In genomic region chr11:43528683-43529499, GRCm38 (mm10) we compare ENCODE assay signal across 8 mouse cellular contexts. TPM values are rescaled to one million over a fixed set of nuclear protein-coding genes. Genes with fewer than 3 reads are reported as not detected.
DNase-seq lines count a peak whose midpoint lies in the region; ATAC-seq and TF ChIP-seq lines count a peak whose summit lies in the region.

Ccnjl (plus strand) TSS chr11:43528784.

- 0 out of 2 replicates have a peak, but pooled peaks have one; percentile 14 for TF ChIP-seq CTCF in kidney, adult 2 months (conservative IDR thresholded peaks at IDR 0.05; ENCODE audit: insufficient read depth, insufficient read length, low read depth, low read length)

- H3K4me1 ChIP-seq in kidney, adult 2 months (ENCODE audit: control insufficient read depth, insufficient read depth, low read length) = no peaks in the 10 kb centered on the region
- no peaks in the 10 kb centered on the region for H3K4me1 ChIP-seq in liver, embryonic 16.5 days (ENCODE audit: control insufficient read depth, low read depth, low read length)
- peaks cover 25% of the 10 kb centered on the region for H3K4me1 ChIP-seq in neural tube, embryonic 12.5 days

- peak within 1 kb of the TSS; percentile 73 for H3K4me3 ChIP-seq in kidney, adult 2 months (ENCODE audit: insufficient read depth, low read depth, low read length)
- H3K4me3 ChIP-seq in liver, embryonic 16.5 days (ENCODE audit: low read depth, low read length) = peak within 1 kb of the TSS; percentile 63
- peak within 1 kb of the TSS; percentile 84 for H3K4me3 ChIP-seq in neural tube, embryonic 12.5 days

- peak; percentile 79 for ATAC-seq in liver, embryonic 16.5 days (ENCODE audit: low read depth)
- ATAC-seq in neural tube, embryonic 12.5 days (ENCODE audit: low FRiP score, low read depth) = peak; percentile 87

- 0 out of 2 replicates have a peak within 1 kb of the TSS, but pooled peaks have one; percentile 33 for H3K27ac ChIP-seq in kidney, adult 2 months (ENCODE audit: insufficient read depth, low read depth, low read length)
- no peak within 1 kb of the TSS for H3K27ac ChIP-seq in liver, embryonic 16.5 days (ENCODE audit: low read length)
- peak within 1 kb of the TSS; percentile 39; the same call in 1 of the 2 replicates for H3K27ac ChIP-seq in neural tube, embryonic 12.5 days

- H3K9ac ChIP-seq in liver, embryonic 16.5 days (ENCODE audit: low read depth, low read length) = peak within 1 kb of the TSS; percentile 51
- peak within 1 kb of the TSS; percentile 82 for H3K9ac ChIP-seq in neural tube, embryonic 12.5 days

- 1% methylated on average over 79 of the region's 79 CpGs for WGBS in kidney, adult 2 months
- under 1% methylated on average over 76 of the region's 79 CpGs for WGBS in liver, embryonic 16.5 days (ENCODE audit: insufficient replicate concordance)
- WGBS in neural tube, embryonic 12.5 days = under 1% methylated on average over 79 of the region's 79 CpGs

- DNase-seq in spleen, adult 18-20 months = peak; percentile 16 to 32
- no peak for DNase-seq in spleen, adult 12 weeks (ENCODE audit: low spot score)
- peak; percentile 87 for DNase-seq in embryo, embryonic 9.5 days (ENCODE audit: extremely low spot score)
- peak; percentile 46 to 49 for DNase-seq in heart, adult 9 months (ENCODE audit: low spot score in 2 of 2)
- peak; percentile 54 for DNase-seq in kidney, adult 2 months
- peak; percentile 79 for DNase-seq in testis, postnatal 10 days (ENCODE audit: low spot score)

- H3K9me3 ChIP-seq in liver, embryonic 16.5 days (replicated peaks; ENCODE audit: control insufficient read depth, low read length) = no peaks in the 10 kb centered on the region
- H3K9me3 ChIP-seq in neural tube, embryonic 12.5 days = no peaks in the 10 kb centered on the region

- peak within 1 kb of the TSS; percentile 66 for H3K4me2 ChIP-seq in liver, embryonic 16.5 days (ENCODE audit: low read depth, low read length)
- peak within 1 kb of the TSS; percentile 71 for H3K4me2 ChIP-seq in neural tube, embryonic 12.5 days (replicated peaks)

- H3K36me3 ChIP-seq in kidney, adult 2 months (ENCODE audit: control insufficient read depth, insufficient read depth, low read length) = no peaks in the 10 kb centered on the region
- no peaks in the 10 kb centered on the region for H3K36me3 ChIP-seq in liver, embryonic 16.5 days (ENCODE audit: control insufficient read depth, insufficient read depth)
- peaks cover 9% of the 10 kb centered on the region for H3K36me3 ChIP-seq in neural tube, embryonic 12.5 days

- H3K27me3 ChIP-seq in kidney, adult 2 months (replicated peaks; ENCODE audit: control insufficient read depth, insufficient read depth, low read length) = no peaks in the 10 kb centered on the region
- peaks cover 13% of the 10 kb centered on the region for H3K27me3 ChIP-seq in liver, embryonic 16.5 days (ENCODE audit: control insufficient read depth, insufficient read depth, low read depth, low read length)
- H3K27me3 ChIP-seq in neural tube, embryonic 12.5 days (replicated peaks) = no peaks in the 10 kb centered on the region

- no peak for TF ChIP-seq POLR2A in kidney, adult 2 months (IDR thresholded peaks at IDR 0.05; ENCODE audit: low read depth, low read length)

RNA-seq across cellular contexts. Expression of gene Ccnjl, which starts in this region (rescaled TPM):
- polyA plus RNA-seq in kidney, adult 2 months (2012; rRNA removed) = 1.0 and 1.1 TPM in 2 replicates
- polyA plus RNA-seq in liver, embryonic 16.5 days (2015; fragmentation: Nextera tagmentation; extraction: Ambion mirVana) = 1.8 and 2.2 TPM in 2 replicates
- 36.3 and 38.7 TPM in 2 replicates for polyA plus RNA-seq in neural tube, embryonic 12.5 days (2016; fragmentation: Nextera tagmentation; extraction: Ambion mirVana)

Comparison
In these comparisons a context has a peak if more than half of its experiments do, and no peak if none do; other contexts are left out.
1. RNA of gene Ccnjl (polyA plus RNA-seq): 36.3 to 38.7 TPM in neural tube, embryonic 12.5 days; 1.8 to 2.2 TPM in liver, embryonic 16.5 days and 1.0 to 1.1 TPM in kidney, adult 2 months; every median in the first group is over 10 times any median in the second.
2. Peak in every context shown above with its lines, with median percentiles within 50 percentile points of each other: H3K4me3 ChIP-seq.